In genomic region chr14:23140385-23140784, GRCm38 (mm10) we compare ENCODE assay signal across 24 mouse cellular contexts.
DNase-seq lines count a peak whose midpoint lies in the region; ATAC-seq and TF ChIP-seq lines count a peak whose summit lies in the region.
"Had no signal": no experiment of that assay in that cellular context is flagged by ENCODE, and none has a peak within 500 bp of the region (broad histone marks: within the 10 kb centered on the region; RNA-seq: fewer than 3 reads in every experiment).

No protein-coding gene starts in this region.

- H3K36me3 ChIP-seq in lung, postnatal 0 days (ENCODE audit: insufficient read depth, low read length), result no peaks in the 10 kb centered on the region
- H3K36me3 ChIP-seq: embryonic facial prominence, embryonic 13.5 days; limb, embryonic 13.5 days; midbrain, embryonic 12.5 days; neural tube, embryonic 13.5 days had no signal

- ATAC-seq in lung, postnatal 0 days, result peak; percentile 35
- ATAC-seq: forebrain, embryonic 13.5 days had no signal

- H3K4me2 ChIP-seq in lung, postnatal 0 days (replicated peaks; ENCODE audit: low read depth, low read length), result no peak overlapping the region
- H3K4me2 ChIP-seq: embryonic facial prominence, embryonic 13.5 days; forebrain, embryonic 13.5 days; heart, embryonic 11.5 days; hindbrain, embryonic 14.5 days; limb, embryonic 13.5 days; liver, embryonic 11.5 days; midbrain, embryonic 12.5 days; neural tube, embryonic 13.5 days had no signal

- no peak for TF ChIP-seq CTCF in lung, postnatal 0 days (IDR thresholded peaks at IDR 0.05)
- TF ChIP-seq CTCF in lung, adult 2 months (IDR thresholded peaks at IDR 0.05; ENCODE audit: insufficient read depth, low read length), result no peak

- no peaks in the 10 kb centered on the region for H3K27me3 ChIP-seq in lung, postnatal 0 days (replicated peaks; ENCODE audit: insufficient read depth, low read length)
- H3K27me3 ChIP-seq: CH12.LX; embryonic facial prominence, embryonic 13.5 days; forebrain, embryonic 13.5 days; limb, embryonic 13.5 days; megakaryocyte, embryonic 14.5 days; midbrain, embryonic 12.5 days; neural tube, embryonic 13.5 days had no signal

- H3K9ac ChIP-seq in lung, postnatal 0 days (replicated peaks; ENCODE audit: low read depth), result no peak overlapping the region
- H3K9ac ChIP-seq: embryonic facial prominence, embryonic 13.5 days; forebrain, embryonic 13.5 days; hindbrain, embryonic 14.5 days; limb, embryonic 13.5 days; midbrain, embryonic 12.5 days; neural tube, embryonic 13.5 days had no signal

- no peak for TF ChIP-seq POLR2A in lung, adult 2 months (IDR thresholded peaks at IDR 0.05; ENCODE audit: borderline replicate concordance, extremely low read depth, low read depth, low read length)

- H3K4me1 ChIP-seq in lung, postnatal 0 days (ENCODE audit: insufficient read depth, low read depth, low read length), result no peaks in the 10 kb centered on the region
- no peaks in the 10 kb centered on the region for H3K4me1 ChIP-seq in lung, adult 2 months (ENCODE audit: control insufficient read depth, insufficient read depth, low read length)
- H3K4me1 ChIP-seq: forebrain, embryonic 13.5 days; limb, embryonic 13.5 days; megakaryocyte, embryonic 14.5 days; midbrain, embryonic 12.5 days; neural tube, embryonic 13.5 days had no signal

- peak; percentile 19 for DNase-seq in gastrocnemius, postnatal 25 days
- no peak for DNase-seq in gastrocnemius, postnatal 10 days
- peak; percentile 57 for DNase-seq in lung, postnatal 0 days (ENCODE audit: low spot score)
- no peak for DNase-seq in lung, adult 2 months
- peak; percentile 33 for DNase-seq in fibroblast of lung, adult 2 months (ENCODE audit: low read depth)
- DNase-seq in thymus, postnatal 4 days, result no peak
- no peak for DNase-seq in ovary, postnatal 14 days (ENCODE audit: low spot score)
- DNase-seq: adrenal gland, postnatal 25 days; cerebellum, adult 11-12 months; cerebellum, adult 9-11 months; embryo, embryonic 11 days; kidney, adult 11 months; kidney, postnatal 14 days had no signal

- 70% methylated on average over 1 of the region's 1 CpGs for WGBS in lung, postnatal 0 days
- 80% methylated on average over 1 of the region's 1 CpGs for WGBS in lung, adult 2 months

- H3K27ac ChIP-seq in lung, postnatal 0 days (ENCODE audit: low read length), result no peak overlapping the region
- H3K27ac ChIP-seq: embryonic facial prominence, embryonic 13.5 days; forebrain, embryonic 13.5 days; hindbrain, embryonic 14.5 days; layer of hippocampus, adult 2 months; limb, embryonic 13.5 days; midbrain, embryonic 12.5 days; neural tube, embryonic 13.5 days had no signal

- TF ChIP-seq EP300 in lung, postnatal 0 days (IDR thresholded peaks at IDR 0.05), result no peak

- no peak overlapping the region for H3K4me3 ChIP-seq in lung, postnatal 0 days (ENCODE audit: low read depth, low read length)
- no peak overlapping the region for H3K4me3 ChIP-seq in lung, adult 2 months (replicated peaks; ENCODE audit: extremely low read depth, low read depth, low read length)
- H3K4me3 ChIP-seq: embryonic facial prominence, embryonic 13.5 days; forebrain, embryonic 13.5 days; layer of hippocampus, adult 2 months; limb, embryonic 13.5 days; megakaryocyte, embryonic 14.5 days; midbrain, embryonic 12.5 days; neural tube, embryonic 13.5 days had no signal

- H3K9me3 ChIP-seq in lung, postnatal 0 days (ENCODE audit: low read length), result no peaks in the 10 kb centered on the region
- H3K9me3 ChIP-seq: embryonic facial prominence, embryonic 13.5 days; forebrain, embryonic 13.5 days; limb, embryonic 13.5 days; megakaryocyte, embryonic 14.5 days; midbrain, embryonic 12.5 days; neural tube, embryonic 13.5 days had no signal

Comparison
In these comparisons a context has a peak if more than half of its experiments do, and no peak if none do; other contexts are left out.
1. DNase-seq: peak in gastrocnemius, postnatal 25 days (single experiment), lung, postnatal 0 days (single experiment) and fibroblast of lung, adult 2 months (single experiment); none in gastrocnemius, postnatal 10 days (single experiment), lung, adult 2 months (single experiment), thymus, postnatal 4 days (single experiment) and ovary, postnatal 14 days (single experiment).